Mouse (Mus musculus) heart, postnatal 25 days (tissue): ENCODE results near the gene Aqp3. TPM values are rescaled to one million over a fixed set of nuclear protein-coding genes. Genes with fewer than 3 reads are reported as not detected.

ENCODE experiments used
- DNase-seq: peaks from one replicate; pipeline ENCODE4 v3.0.0; 2022; ENCODE audit warnings: low spot score
- intact Hi-C: fragments of 180-260 bp; cut with DNase I; formaldehyde crosslinking; loops from one replicate; pipeline ENCODE4 v1.15.1; 2025
- total RNA-seq, 2 experiments: library from RNA; stranded (reverse); gene quantifications; 2 replicates each; pipeline ENCODE4 v1.2.3; 2021

Aqp3 gene
- not detected for total RNA-seq

GRCm38 (mm10) chr4:41097871-41098576, at the start of gene Aqp3:
Aqp3 (minus strand) TSS chr4:41098183.
- intact Hi-C loops: no loop called here
- no peak for DNase-seq

GRCm38 (mm10) chr4:41142601-41143000, 44.6 kb upstream of the Aqp3 start:
- DNase-seq: no peak
- intact Hi-C loops: no loop called here

GRCm38 (mm10) chr4:41140174-41140875, 42.3 kb upstream of the Aqp3 start:
- no peak for DNase-seq
- intact Hi-C loops: no loop called here

GRCm38 (mm10) chr4:41136811-41137210, 38.8 kb upstream of the Aqp3 start:
- no peak for DNase-seq
- intact Hi-C loops: no loop called here

- DNase-seq: peak; percentile 19
- intact Hi-C loops: no loop called here
These were observed 38.4 kb upstream of the Aqp3 start for GRCm38 (mm10) chr4:41136454-41136805.

- intact Hi-C loops: no loop called here
These were observed 37.9 kb upstream of the Aqp3 start, which contains the start of gene Ube2r2 for GRCm38 (mm10) chr4:41135711-41136453. Ube2r2 (plus strand) TSS chr4:41135743.

GRCm38 (mm10) chr4:41134935-41135710, 37.1 kb upstream of the Aqp3 start:
- DNase-seq: peak; percentile 68
- intact Hi-C loops: loop anchor here (5.0 kb wide), 1 partner anchor 92 kb away; no protein-coding TSS in a partner anchor

More at GRCm38 (mm10) chr4:41135711-41136453, 37.9 kb upstream of the Aqp3 start, which contains the start of gene Ube2r2:
- peak; percentile 54 for DNase-seq

GRCm38 (mm10) chr4:41133529-41134291, 35.7 kb upstream of the Aqp3 start:
- intact Hi-C loops: loop anchor here (5.0 kb wide), 1 partner anchor 94 kb away; no protein-coding TSS in a partner anchor
- no peak for DNase-seq

- no peak for DNase-seq
- intact Hi-C loops: loop anchor here (5.0 kb wide), 1 partner anchor 95 kb away; no protein-coding TSS in a partner anchor
These were observed 34.5 kb upstream of the Aqp3 start for GRCm38 (mm10) chr4:41132471-41132870.

GRCm38 (mm10) chr4:41129836-41130235, 31.9 kb upstream of the Aqp3 start:
- intact Hi-C loops: loop anchor here (1.0 to 5.0 kb wide), 2 partner anchors 36 to 97 kb away; no protein-coding TSS in a partner anchor
- DNase-seq: no peak

- DNase-seq: no peak
- intact Hi-C loops: loop anchor here (1.0 kb wide), 1 partner anchor 37 kb away; no protein-coding TSS in a partner anchor
These were observed 31.4 kb upstream of the Aqp3 start for GRCm38 (mm10) chr4:41129406-41129805.

- peak; percentile 97 for DNase-seq
- intact Hi-C loops: loop anchor here (5.0 kb wide), 1 partner anchor 148 kb away; no protein-coding TSS in a partner anchor
These were observed 26.4 kb upstream of the Aqp3 start, which contains the start of gene Nol6 for GRCm38 (mm10) chr4:41124180-41124951. Nol6 (minus strand) TSS chr4:41124455.

GRCm38 (mm10) chr4:41118706-41119292, 20.8 kb upstream of the Aqp3 start:
- intact Hi-C loops: loop anchor here (1.0 kb wide), 1 partner anchor 68 kb away; no protein-coding TSS in a partner anchor
- DNase-seq: no peak

- intact Hi-C loops: no loop called here
- DNase-seq: no peak
These were observed 18.8 kb upstream of the Aqp3 start for GRCm38 (mm10) chr4:41116817-41117216.

GRCm38 (mm10) chr4:41115793-41116192, 17.8 kb upstream of the Aqp3 start:
- intact Hi-C loops: no loop called here
- DNase-seq: no peak

- no peak for DNase-seq
- intact Hi-C loops: no loop called here
These were observed 17.1 kb upstream of the Aqp3 start for GRCm38 (mm10) chr4:41115074-41115473.

- intact Hi-C loops: no loop called here
- DNase-seq: no peak
These were observed 16.5 kb upstream of the Aqp3 start for GRCm38 (mm10) chr4:41114358-41115070.
